Mouse (Mus musculus) bone marrow, adult 2 months (tissue): ENCODE results near the gene Clpsl2.
A peak's percentile ranks its signal among the peaks of the same experiment; 100 is the strongest.

Experiments used
- CTCF ChIP-seq: fragments of 200-500 bp; IDR thresholded peaks from 2 replicates; pipeline ENCODE4 v1.5.1; 2011; ENCODE audit warnings: low read length, control low read depth; ENCODE audit not compliant: control insufficient read depth, insufficient read depth
- POLR2A ChIP-seq: fragments of 200-500 bp; IDR thresholded peaks from 2 replicates; pipeline ENCODE4 v1.6.1; 2011; ENCODE audit warnings: low read depth, mild to moderate bottlenecking, control low read depth, low read length, borderline replicate concordance; ENCODE audit not compliant: control insufficient read depth

GRCm38 (mm10) chr17:28515431-28516341 lies 33.5 kb upstream of the Clpsl2 start:
- no peak for TF ChIP-seq CTCF
- TF ChIP-seq POLR2A, result peak; percentile 58; the same call in 1 of the 2 replicates
